Mouse (Mus musculus): Measurements from ENCODE around the gene Rxrb. TPM values are rescaled to one million over a fixed set of nuclear protein-coding genes. Genes with fewer than 3 reads are reported as not detected.

The Rxrb gene
- polyA plus RNA-seq, 1 experiment, result 143 TPM

GRCm38 (mm10) chr17:34028501-34029149 lies 3.0 kb upstream of the Rxrb start:
- Histone ChIP-seq H3K27ac (ENCODE audit: control insufficient read depth, insufficient read depth, low read length) (no peak overlapping the region), H3K4me1 (replicated peaks; ENCODE audit: control insufficient read depth, insufficient read depth, low read length) (peaks cover 61% of the 10 kb centered on the region), H3K36me3 (ENCODE audit: control insufficient read depth, insufficient read depth, low read length) (no peaks in the 10 kb centered on the region), H3K27me3 (ENCODE audit: control insufficient read depth, insufficient read depth, low read length) (no peaks in the 10 kb centered on the region), H3K4me3 (ENCODE audit: control insufficient read depth, insufficient read depth, low read length) (no peak overlapping the region)
- DNase-seq, result no peak
- WGBS, result 96% methylated on average over 17 of the region's 17 CpGs
- no peak for TF ChIP-seq POLR2A (IDR thresholded peaks at IDR 0.05; ENCODE audit: control insufficient read depth, extremely low read depth, insufficient read depth, low read length, poor library complexity)
- TF ChIP-seq CTCF (IDR thresholded peaks at IDR 0.05; ENCODE audit: borderline replicate concordance, control insufficient read depth, extremely low read depth, insufficient read depth, low read length, poor library complexity), result no peak

GRCm38 (mm10) chr17:34029150-34029889 lies 2.3 kb upstream of the Rxrb start:
- Histone ChIP-seq H3K36me3 (ENCODE audit: control insufficient read depth, insufficient read depth, low read length) (no peaks in the 10 kb centered on the region), H3K4me1 (replicated peaks; ENCODE audit: control insufficient read depth, insufficient read depth, low read length) (peaks cover 56% of the 10 kb centered on the region), H3K27ac (ENCODE audit: control insufficient read depth, insufficient read depth, low read length) (no peak overlapping the region), H3K27me3 (ENCODE audit: control insufficient read depth, insufficient read depth, low read length) (no peaks in the 10 kb centered on the region), H3K4me3 (ENCODE audit: control insufficient read depth, insufficient read depth, low read length) (no peak overlapping the region)
- TF ChIP-seq POLR2A (IDR thresholded peaks at IDR 0.05; ENCODE audit: control insufficient read depth, extremely low read depth, insufficient read depth, low read length, poor library complexity), result no peak
- TF ChIP-seq CTCF (IDR thresholded peaks at IDR 0.05; ENCODE audit: borderline replicate concordance, control insufficient read depth, extremely low read depth, insufficient read depth, low read length, poor library complexity), result no peak
- no peak for DNase-seq
- WGBS, result 84% methylated on average over 18 of the region's 18 CpGs

GRCm38 (mm10) chr17:34029890-34030595 lies 1.6 kb upstream of the Rxrb start:
- no peak for DNase-seq
- no peak for TF ChIP-seq POLR2A (IDR thresholded peaks at IDR 0.05; ENCODE audit: control insufficient read depth, extremely low read depth, insufficient read depth, low read length, poor library complexity)
- no peak for TF ChIP-seq CTCF (IDR thresholded peaks at IDR 0.05; ENCODE audit: borderline replicate concordance, control insufficient read depth, extremely low read depth, insufficient read depth, low read length, poor library complexity)
- Histone ChIP-seq H3K27me3 (ENCODE audit: control insufficient read depth, insufficient read depth, low read length) (no peaks in the 10 kb centered on the region), H3K27ac (ENCODE audit: control insufficient read depth, insufficient read depth, low read length) (no peak overlapping the region), H3K4me3 (ENCODE audit: control insufficient read depth, insufficient read depth, low read length) (peak overlapping the region; percentile 79; the same call in 1 of the 2 replicates), H3K36me3 (ENCODE audit: control insufficient read depth, insufficient read depth, low read length) (no peaks in the 10 kb centered on the region), H3K4me1 (replicated peaks; ENCODE audit: control insufficient read depth, insufficient read depth, low read length) (peaks cover 55% of the 10 kb centered on the region)
- WGBS, result 89% methylated on average over 21 of the region's 21 CpGs

- Histone ChIP-seq H3K27me3 (ENCODE audit: control insufficient read depth, insufficient read depth, low read length) (no peaks in the 10 kb centered on the region), H3K4me3 (ENCODE audit: control insufficient read depth, insufficient read depth, low read length) (peak overlapping the region; percentile 79), H3K36me3 (ENCODE audit: control insufficient read depth, insufficient read depth, low read length) (no peaks in the 10 kb centered on the region), H3K27ac (ENCODE audit: control insufficient read depth, insufficient read depth, low read length) (no peak overlapping the region), H3K4me1 (replicated peaks; ENCODE audit: control insufficient read depth, insufficient read depth, low read length) (peaks cover 47% of the 10 kb centered on the region)
- WGBS, result 7% methylated on average over 20 of the region's 20 CpGs
- no peak for TF ChIP-seq POLR2A (IDR thresholded peaks at IDR 0.05; ENCODE audit: control insufficient read depth, extremely low read depth, insufficient read depth, low read length, poor library complexity)
- no peak for TF ChIP-seq CTCF (IDR thresholded peaks at IDR 0.05; ENCODE audit: borderline replicate concordance, control insufficient read depth, extremely low read depth, insufficient read depth, low read length, poor library complexity)
- DNase-seq, result no peak
Observed at GRCm38 (mm10) chr17:34030861-34031326, 718 bp upstream of the Rxrb start.

GRCm38 (mm10) chr17:34032174-34032632 lies 591 bp downstream of the Rxrb start:
- Histone ChIP-seq H3K27me3 (ENCODE audit: control insufficient read depth, insufficient read depth, low read length) (no peaks in the 10 kb centered on the region), H3K36me3 (ENCODE audit: control insufficient read depth, insufficient read depth, low read length) (peaks cover 12% of the 10 kb centered on the region), H3K4me1 (replicated peaks; ENCODE audit: control insufficient read depth, insufficient read depth, low read length) (peaks cover 34% of the 10 kb centered on the region), H3K4me3 (ENCODE audit: control insufficient read depth, insufficient read depth, low read length) (peak overlapping the region; percentile 81), H3K27ac (ENCODE audit: control insufficient read depth, insufficient read depth, low read length) (peak overlapping the region; percentile 15; the same call in 1 of the 2 replicates)
- TF ChIP-seq POLR2A (IDR thresholded peaks at IDR 0.05; ENCODE audit: control insufficient read depth, extremely low read depth, insufficient read depth, low read length, poor library complexity) (no peak), CTCF (IDR thresholded peaks at IDR 0.05; ENCODE audit: borderline replicate concordance, control insufficient read depth, extremely low read depth, insufficient read depth, low read length, poor library complexity) (0 out of 2 replicates have a peak, but pooled peaks have one; percentile 28)
- peak; percentile 78 for DNase-seq
- 0% methylated on average over 47 of the region's 48 CpGs for WGBS

- Histone ChIP-seq H3K27ac (ENCODE audit: control insufficient read depth, insufficient read depth, low read length) (0 out of 2 replicates have a peak overlapping the region, but pooled peaks have one; percentile 15), H3K4me3 (ENCODE audit: control insufficient read depth, insufficient read depth, low read length) (peak overlapping the region; percentile 81), H3K27me3 (ENCODE audit: control insufficient read depth, insufficient read depth, low read length) (no peaks in the 10 kb centered on the region), H3K4me1 (replicated peaks; ENCODE audit: control insufficient read depth, insufficient read depth, low read length) (peaks cover 32% of the 10 kb centered on the region), H3K36me3 (ENCODE audit: control insufficient read depth, insufficient read depth, low read length) (peaks cover 18% of the 10 kb centered on the region)
- WGBS, result 6% methylated on average over 9 of the region's 9 CpGs
- DNase-seq, result peak; percentile 44
- TF ChIP-seq POLR2A (IDR thresholded peaks at IDR 0.05; ENCODE audit: control insufficient read depth, extremely low read depth, insufficient read depth, low read length, poor library complexity) (no peak), CTCF (IDR thresholded peaks at IDR 0.05; ENCODE audit: borderline replicate concordance, control insufficient read depth, extremely low read depth, insufficient read depth, low read length, poor library complexity) (no peak)
Observed at GRCm38 (mm10) chr17:34032806-34033205, 1.2 kb downstream of the Rxrb start.

Data from thymus, adult 2 months (tissue).